Mouse (Mus musculus) large intestine, adult 2 months (tissue): Measurements from ENCODE around the gene Nkpd1. TPM values are rescaled to one million over a fixed set of nuclear protein-coding genes. Genes with fewer than 3 reads are reported as not detected.

ENCODE experiments used
- DNase-seq: peaks from one replicate; pipeline ENCODE4 v3.0.0-alpha.2; 2012; ENCODE audit warnings: low read depth, low spot score
- WGBS: fragments of 180-500 bp; shearing (Covaris S2); methylation state at CpG from one replicate; pipeline ENCODE4 v1.1.7; 2018; 5-methylcytosine and 5-hydroxymethylcytosine counted together
- polyA plus RNA-seq: library from polyadenylated mRNA; depleted of rRNA; stranded (reverse); fragments of >200 nt; gene quantifications from 2 replicates; pipeline ENCODE4 v1.2.3, GENCODE M21; 2012; rRNA removed

Gene Nkpd1
- polyA plus RNA-seq, result 0.19 and 0.21 TPM in 2 replicates

GRCm38 (mm10) chr7:19517652-19518365 is at the start of gene Nkpd1:
Gene Nkpd1, plus strand, starts transcription at chr7:19517838.
- no peak for DNase-seq
- WGBS, result under 1% methylated on average over 20 of the region's 29 CpGs

GRCm38 (mm10) chr7:19468279-19468678 is 49.4 kb upstream of the Nkpd1 start:
- WGBS, result 61% methylated on average over 12 of the region's 12 CpGs
- no peak for DNase-seq

- DNase-seq, result no peak
- 34% methylated on average over 23 of the region's 23 CpGs for WGBS
These were observed 48.2 kb upstream of the Nkpd1 start for GRCm38 (mm10) chr7:19469404-19469803.

GRCm38 (mm10) chr7:19470308-19470707 is 47.3 kb upstream of the Nkpd1 start:
- WGBS, result 31% methylated on average over 14 of the region's 14 CpGs

GRCm38 (mm10) chr7:19472403-19472802 is 45.2 kb upstream of the Nkpd1 start:
- no peak for DNase-seq
- 43% methylated on average over 4 of the region's 4 CpGs for WGBS

More at GRCm38 (mm10) chr7:19470308-19470707, 47.3 kb upstream of the Nkpd1 start:
- DNase-seq, result no peak

GRCm38 (mm10) chr7:19473875-19474443 is 43.7 kb upstream of the Nkpd1 start:
- no peak for DNase-seq
- under 1% methylated on average over 75 of the region's 89 CpGs for WGBS

GRCm38 (mm10) chr7:19477084-19477483 is 40.6 kb upstream of the Nkpd1 start:
- DNase-seq, result no peak
- 44% methylated on average over 2 of the region's 2 CpGs for WGBS

GRCm38 (mm10) chr7:19477624-19478384 is 39.8 kb upstream of the Nkpd1 start:
- DNase-seq, result no peak
- WGBS, result 36% methylated on average over 14 of the region's 14 CpGs

- no peak for DNase-seq
- WGBS, result 81% methylated on average over 8 of the region's 8 CpGs
These were observed 34.4 kb upstream of the Nkpd1 start for GRCm38 (mm10) chr7:19483281-19483680.

GRCm38 (mm10) chr7:19485488-19485887 is 32.1 kb upstream of the Nkpd1 start:
- 71% methylated on average over 1 of the region's 1 CpGs for WGBS
- DNase-seq, result no peak

GRCm38 (mm10) chr7:19486549-19486948 is 31.1 kb upstream of the Nkpd1 start:
- 82% methylated on average over 7 of the region's 7 CpGs for WGBS
- DNase-seq, result no peak

- no peak for DNase-seq
- WGBS, result 15% methylated on average over 31 of the region's 31 CpGs
These were observed 28.1 kb upstream of the Nkpd1 start for GRCm38 (mm10) chr7:19489525-19489924.

- WGBS, result 3% methylated on average over 26 of the region's 26 CpGs
- DNase-seq, result no peak
These were observed 25.9 kb upstream of the Nkpd1 start for GRCm38 (mm10) chr7:19491731-19492130.

- DNase-seq, result no peak
- 74% methylated on average over 25 of the region's 25 CpGs for WGBS
These were observed 22.7 kb upstream of the Nkpd1 start for GRCm38 (mm10) chr7:19494751-19495474.

GRCm38 (mm10) chr7:19495521-19496213 is 22.0 kb upstream of the Nkpd1 start:
- no peak for DNase-seq

GRCm38 (mm10) chr7:19496214-19496555 is 21.5 kb upstream of the Nkpd1 start:
- 70% methylated on average over 5 of the region's 5 CpGs for WGBS
- DNase-seq, result no peak

More at GRCm38 (mm10) chr7:19495521-19496213, 22.0 kb upstream of the Nkpd1 start:
- 56% methylated on average over 20 of the region's 20 CpGs for WGBS

GRCm38 (mm10) chr7:19498326-19498725 is 19.3 kb upstream of the Nkpd1 start:
- DNase-seq, result no peak
- whole genome bisulfite sequencing, result 64% methylated on average over 4 of the region's 4 CpGs

- no peak for DNase-seq
- 62% methylated on average over 12 of the region's 12 CpGs for WGBS
These were observed 16.9 kb upstream of the Nkpd1 start for GRCm38 (mm10) chr7:19500420-19501363.
